Comparison of ENCODE assay signal across 15 mouse cellular contexts in the genomic region with DNA sequence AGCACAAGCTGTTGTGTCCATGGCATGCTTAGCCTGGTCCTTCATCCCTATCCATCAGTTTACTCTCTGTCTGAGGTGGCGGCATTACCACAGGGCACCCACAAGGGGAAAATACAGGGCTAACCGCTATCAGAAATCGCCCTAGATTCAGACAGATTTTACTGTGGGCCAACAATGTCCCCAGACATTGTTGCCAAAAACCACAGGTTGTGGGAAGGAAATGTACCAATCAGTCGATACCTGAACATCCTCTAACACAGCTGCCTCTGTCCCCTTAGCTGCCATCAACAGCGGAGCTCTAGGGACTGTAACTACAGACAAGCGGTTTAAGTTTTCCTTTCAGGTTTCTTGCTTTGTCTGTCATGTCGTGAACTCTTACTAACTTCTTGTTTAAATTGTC.
"Had no signal": no experiment of that assay in that cellular context is flagged by ENCODE, and none has a peak within 500 bp of the region (broad histone marks: within the 10 kb centered on the region; RNA-seq: fewer than 3 reads in every experiment).

No protein-coding gene starts in this region.

- H3K27me3 ChIP-seq: liver, embryonic 13.5 days; lung, embryonic 15.5 days; midbrain, embryonic 12.5 days; stomach, embryonic 15.5 days had no signal

- H3K36me3 ChIP-seq: midbrain, embryonic 12.5 days; stomach, embryonic 15.5 days had no signal

- ATAC-seq: intestine, postnatal 0 days; liver, postnatal 0 days had no signal

- H3K4me2 ChIP-seq: liver, embryonic 13.5 days; lung, embryonic 15.5 days; midbrain, embryonic 12.5 days; stomach, embryonic 15.5 days had no signal

- H3K4me3 ChIP-seq: liver, embryonic 13.5 days; lung, embryonic 15.5 days; midbrain, embryonic 12.5 days; stomach, embryonic 15.5 days had no signal

- H3K9ac ChIP-seq: liver, embryonic 13.5 days; liver, postnatal 0 days; lung, embryonic 15.5 days; midbrain, embryonic 12.5 days; stomach, embryonic 15.5 days had no signal

- H3K9me3 ChIP-seq: liver, embryonic 13.5 days; lung, embryonic 15.5 days; midbrain, embryonic 12.5 days; stomach, embryonic 15.5 days had no signal

- H3K27ac ChIP-seq: liver, embryonic 13.5 days; lung, embryonic 15.5 days; macrophage; midbrain, embryonic 12.5 days; stomach, embryonic 15.5 days had no signal

- DNase-seq: kidney, adult 8-10 months; kidney, postnatal 25 days; layer of hippocampus, adult 9-11 months; left cerebral cortex, postnatal 4 days; liver; liver, embryonic 13.5 days; liver, postnatal 0 days; lung, postnatal 14 days; right cerebral cortex, postnatal 14 days; thymus, postnatal 14 days had no signal

- H3K4me1 ChIP-seq: liver, embryonic 13.5 days; lung, embryonic 15.5 days; stomach, embryonic 15.5 days had no signal
